Mouse (Mus musculus) bone marrow macrophage, adult 2 months (primary cell): ENCODE data around the gene Errfi1.

Source experiments
- CTCF ChIP-seq: IDR thresholded peaks from 2 replicates; pipeline ENCODE4 v1.5.1; 2012; ENCODE audit warnings: low read depth, mild to moderate bottlenecking, low read length, moderate library complexity
- POLR2A ChIP-seq: IDR thresholded peaks from 2 replicates; pipeline ENCODE4 v1.6.1; 2012; ENCODE audit warnings: mild to moderate bottlenecking, low read depth, low read length, borderline replicate concordance

DNA sequence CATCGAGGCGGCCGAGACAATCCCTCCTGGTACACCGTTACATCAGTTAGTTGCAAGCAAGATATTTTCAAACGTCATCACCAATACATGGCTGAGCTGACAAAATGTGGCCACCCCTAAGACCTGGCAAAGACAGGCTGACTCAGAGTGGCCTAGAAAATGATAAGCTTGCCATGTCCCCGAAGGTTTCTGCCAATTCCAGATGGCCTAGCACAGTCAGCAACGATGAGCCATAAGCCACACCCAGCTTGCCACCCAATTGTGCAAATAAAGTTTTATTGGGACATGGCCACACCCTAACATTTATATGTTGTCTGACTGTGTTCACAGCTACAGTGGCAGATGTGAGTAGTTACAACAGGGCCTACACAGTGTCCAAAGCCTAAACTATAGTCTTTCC lies 10.5 kb upstream of the Errfi1 start:
- TF ChIP-seq CTCF (no peak), POLR2A (no peak)
